Mouse (Mus musculus): ENCODE data around the gene Tec.

Tec gene

GRCm38 (mm10) chr5:72791386-72791785 lies 76.9 kb downstream of the Tec start:
- no peak for DNase-seq (ENCODE audit: extremely low read depth, low read depth, low spot score)

GRCm38 (mm10) chr5:72785451-72785850 lies 82.8 kb downstream of the Tec start:
- no peak for DNase-seq (ENCODE audit: extremely low read depth, low read depth, low spot score)

DNA sequence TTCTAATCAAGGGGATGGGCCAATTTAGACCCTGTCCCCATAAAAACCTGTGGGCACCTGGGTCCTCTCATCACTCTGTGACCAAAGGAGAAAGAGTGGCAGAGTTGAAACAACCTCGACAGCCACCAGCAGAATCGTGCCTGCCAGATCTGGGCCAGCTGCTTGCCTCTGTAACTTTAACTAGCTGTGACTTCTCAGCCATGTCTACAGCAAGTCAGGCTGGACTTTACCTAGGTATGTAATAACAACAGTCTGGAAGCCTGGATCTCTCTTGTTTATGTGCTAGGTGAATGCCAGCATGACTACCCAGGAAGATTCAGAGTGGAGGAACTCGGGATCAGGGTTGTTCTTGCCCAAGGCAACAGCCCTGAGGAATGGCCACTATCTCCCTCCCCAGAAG lies 83.6 kb downstream of the Tec start:
- DNase-seq (ENCODE audit: extremely low read depth, low read depth, low spot score) = no peak

DNA sequence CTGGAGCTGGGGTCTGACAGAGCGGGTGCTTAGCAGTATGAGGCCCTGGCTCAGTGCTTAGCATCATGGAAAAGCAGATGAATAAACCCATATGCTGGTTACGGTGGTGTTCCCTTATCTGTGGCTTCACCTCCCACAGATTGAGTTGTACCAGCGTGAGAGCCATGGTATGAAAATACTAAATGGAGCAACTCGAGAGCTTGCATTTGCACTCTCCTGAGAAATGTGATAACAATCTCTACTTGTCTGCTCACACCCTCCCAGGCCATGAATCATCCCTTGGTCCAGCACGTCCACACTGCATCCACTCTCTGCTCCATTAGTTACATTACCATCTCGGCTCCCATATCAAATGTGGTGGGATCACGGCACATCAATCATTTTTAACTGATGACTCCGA lies 84.3 kb downstream of the Tec start:
- DNase-seq (ENCODE audit: extremely low read depth, low read depth, low spot score) = no peak

DNA sequence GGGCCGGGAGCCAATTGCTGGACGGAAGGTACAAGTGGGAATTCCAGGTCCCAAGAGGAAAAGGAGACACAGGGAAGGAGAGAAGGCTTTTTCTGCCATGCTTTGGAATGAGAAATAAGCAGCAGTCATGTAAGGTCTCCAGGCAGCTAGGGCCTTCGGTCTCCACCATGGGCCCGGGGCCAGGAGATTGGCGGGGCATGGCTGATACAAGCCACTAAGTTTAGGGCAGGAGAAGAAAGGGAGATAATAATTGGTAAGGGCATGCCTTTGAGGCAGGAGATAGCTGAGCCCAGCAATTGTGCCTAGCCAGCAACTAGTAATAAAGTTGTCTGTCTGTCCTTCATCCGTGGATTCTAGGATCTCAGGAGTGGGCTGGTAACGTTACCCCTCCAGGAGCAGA lies 85.2 kb downstream of the Tec start:
- no peak for DNase-seq (ENCODE audit: extremely low read depth, low read depth, low spot score)

GRCm38 (mm10) chr5:72781776-72782175 lies 86.5 kb downstream of the Tec start:
- DNase-seq (ENCODE audit: extremely low read depth, low read depth, low spot score) = no peak

- no peak for DNase-seq (ENCODE audit: extremely low read depth, low read depth, low spot score)
These were observed 91.7 kb downstream of the Tec start for GRCm38 (mm10) chr5:72776595-72776994.

DNA sequence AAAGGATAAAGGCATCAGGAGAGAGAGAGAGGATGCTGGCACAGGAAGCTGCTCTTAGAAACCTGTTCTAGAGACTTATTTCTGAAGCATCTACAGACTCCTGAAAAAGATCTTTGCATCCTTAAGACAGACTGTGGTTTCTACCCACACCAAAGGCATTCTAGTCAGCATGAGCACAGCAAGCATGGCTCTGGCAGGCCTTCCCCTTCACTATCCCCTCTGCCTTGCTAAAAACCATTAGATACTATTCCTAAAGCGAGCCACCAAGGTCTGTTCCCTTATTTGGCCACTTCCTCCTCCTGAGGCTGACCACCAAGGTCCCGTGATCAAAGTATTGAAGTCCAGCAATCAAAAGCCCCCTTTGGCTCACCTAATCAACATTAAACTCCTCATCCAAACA lies 92.2 kb downstream of the Tec start:
- no peak for DNase-seq (ENCODE audit: extremely low read depth, low read depth, low spot score)

DNA sequence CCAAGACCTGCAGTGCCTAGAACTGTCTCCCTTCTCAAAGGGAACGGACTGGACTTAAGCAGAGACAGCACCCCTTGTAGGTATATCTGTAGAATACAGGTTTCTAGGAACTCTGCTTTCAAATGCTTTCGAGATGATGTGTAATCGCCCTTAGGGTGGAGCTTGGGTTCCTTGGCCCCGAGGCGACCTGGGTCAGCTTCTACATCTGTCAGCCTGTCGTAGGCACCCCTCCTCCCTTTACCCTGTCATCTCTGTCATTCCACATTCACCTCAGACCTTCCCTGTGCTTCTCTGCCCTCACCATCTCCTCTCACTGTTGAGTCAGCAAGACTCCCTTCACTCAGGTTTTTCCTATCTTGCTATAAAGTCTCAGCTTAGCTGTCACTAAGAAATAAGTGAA lies 98.4 kb downstream of the Tec start:
- DNase-seq (ENCODE audit: extremely low read depth, low read depth, low spot score) = no peak

DNA sequence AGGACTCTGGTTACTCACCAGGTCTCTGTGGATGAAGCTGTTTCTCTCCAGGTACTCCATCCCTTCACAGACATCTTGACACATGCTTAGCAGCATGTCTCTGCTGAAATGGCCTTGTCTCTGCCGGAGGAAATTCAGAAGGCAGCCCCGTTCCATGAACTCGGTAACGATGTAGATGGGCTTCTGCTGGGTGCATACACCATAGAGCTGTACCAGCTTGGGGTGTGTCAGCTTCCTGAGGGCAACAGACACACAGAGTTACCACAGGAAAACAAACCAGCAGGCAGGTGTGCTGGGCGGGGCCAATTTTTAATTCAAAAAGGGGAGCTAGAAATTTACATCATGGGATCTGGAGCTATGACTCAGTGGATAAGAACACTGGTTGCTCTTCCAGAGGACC lies 104.7 kb downstream of the Tec start:
- no peak for DNase-seq (ENCODE audit: extremely low read depth, low read depth, low spot score)

DNA sequence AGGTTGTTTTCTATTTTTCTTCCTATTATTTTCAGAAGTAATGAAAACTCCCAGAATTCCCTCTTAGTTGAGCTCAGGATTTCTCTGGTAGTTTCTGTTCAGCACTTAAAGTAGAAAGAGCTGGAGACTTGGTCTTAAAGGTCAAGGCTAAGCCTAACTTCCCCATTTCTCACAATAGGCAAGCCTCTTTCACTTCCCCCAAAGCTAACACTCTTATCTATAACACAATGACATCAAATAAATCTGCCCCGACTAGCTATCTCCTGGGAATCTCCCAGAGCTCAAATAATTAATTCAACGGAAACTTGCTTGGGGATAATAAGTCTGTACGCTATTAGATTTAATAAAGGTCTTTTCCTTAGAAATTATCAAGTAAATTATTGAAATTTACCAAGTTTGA lies 105.3 kb downstream of the Tec start:
- no peak for DNase-seq (ENCODE audit: extremely low read depth, low read depth, low spot score)

DNA sequence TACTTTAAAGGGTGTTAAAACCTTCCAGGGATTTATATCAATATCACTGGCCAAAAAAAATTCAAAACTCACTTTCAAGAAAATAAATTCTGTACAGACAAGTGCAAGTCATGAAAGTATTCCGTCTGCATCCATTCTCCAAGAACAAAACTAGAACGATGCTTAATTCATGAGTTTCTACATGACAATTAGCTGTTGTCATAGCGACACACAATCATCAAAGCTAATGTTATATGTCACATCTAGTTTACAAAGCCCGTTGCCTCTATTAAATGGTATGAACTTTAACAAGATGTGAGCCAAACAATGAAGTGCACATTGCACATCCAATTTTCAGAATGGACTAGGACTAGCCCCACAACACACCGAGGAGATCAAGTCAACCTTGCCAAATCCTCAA lies 106.5 kb downstream of the Tec start:
- DNase-seq (ENCODE audit: extremely low read depth, low read depth, low spot score) = no peak

DNA sequence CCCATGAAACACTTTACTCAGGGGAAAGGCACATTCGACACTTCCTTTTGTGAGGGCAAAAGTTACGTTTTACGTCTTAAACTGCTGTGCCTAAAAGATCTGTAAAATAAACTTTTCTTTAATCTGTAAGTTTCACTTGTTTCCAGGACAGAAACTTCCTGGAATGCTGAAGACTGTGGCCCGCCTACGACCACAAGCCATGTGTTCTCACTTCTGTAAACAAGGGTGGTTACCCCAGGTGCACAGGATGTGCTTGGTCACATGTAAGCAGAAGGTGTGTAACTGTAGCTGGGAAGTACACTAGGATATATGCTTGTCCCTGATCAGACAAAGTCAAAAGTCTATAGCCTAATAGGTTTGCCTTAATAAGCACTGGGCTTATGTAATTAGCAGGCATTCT lies 107.0 kb downstream of the Tec start:
- no peak for DNase-seq (ENCODE audit: extremely low read depth, low read depth, low spot score)

DNA sequence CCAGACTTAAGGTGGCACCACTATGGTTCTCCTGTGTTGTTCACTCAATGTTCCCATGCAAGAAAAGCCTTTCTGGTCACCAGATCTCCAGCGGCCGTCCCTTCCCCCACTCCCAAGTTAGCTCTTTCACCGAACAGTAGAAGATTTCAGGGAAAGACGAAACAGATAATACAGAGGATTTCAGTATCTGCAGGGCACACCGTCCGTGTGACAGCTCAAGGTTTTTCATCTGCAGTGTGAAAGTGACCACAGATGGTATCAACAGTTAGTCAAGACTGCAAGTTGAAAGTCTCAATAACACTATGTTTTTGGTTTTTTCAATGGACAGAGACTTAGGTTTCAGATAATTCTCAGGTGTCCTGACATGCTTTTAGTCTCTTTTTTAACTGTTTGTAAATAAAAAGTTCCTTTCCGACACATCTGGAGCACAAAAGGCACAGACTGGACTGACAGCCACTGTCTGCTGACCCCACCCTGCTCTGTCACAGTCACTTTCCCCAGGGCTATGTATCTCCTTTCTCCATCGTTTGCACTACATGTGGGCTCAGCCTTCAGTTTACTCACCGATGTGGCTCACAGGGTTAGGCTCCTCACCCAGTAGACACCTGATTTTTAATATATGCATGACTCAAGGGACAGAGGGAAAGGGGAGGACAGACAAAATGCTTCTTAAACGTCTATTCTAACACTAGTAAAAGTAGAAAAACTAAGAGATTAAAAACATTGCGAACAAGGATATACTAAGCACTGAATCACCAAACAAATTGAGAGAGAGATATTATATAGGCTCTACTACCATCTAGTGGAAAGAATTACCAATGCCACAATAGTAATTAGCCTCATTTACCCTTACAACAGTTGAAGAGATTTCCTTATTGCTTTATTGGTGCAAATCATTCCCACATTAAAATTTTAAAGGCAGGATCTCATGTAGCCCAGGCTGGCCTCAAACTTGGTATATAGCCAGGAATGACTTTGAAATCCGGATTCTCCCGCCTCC lies 109.1 kb downstream of the Tec start:
- DNase-seq (ENCODE audit: extremely low read depth, low read depth, low spot score) = no peak

GRCm38 (mm10) chr5:72757155-72757773 lies 111.0 kb downstream of the Tec start:
- no peak for DNase-seq (ENCODE audit: extremely low read depth, low read depth, low spot score)

DNA sequence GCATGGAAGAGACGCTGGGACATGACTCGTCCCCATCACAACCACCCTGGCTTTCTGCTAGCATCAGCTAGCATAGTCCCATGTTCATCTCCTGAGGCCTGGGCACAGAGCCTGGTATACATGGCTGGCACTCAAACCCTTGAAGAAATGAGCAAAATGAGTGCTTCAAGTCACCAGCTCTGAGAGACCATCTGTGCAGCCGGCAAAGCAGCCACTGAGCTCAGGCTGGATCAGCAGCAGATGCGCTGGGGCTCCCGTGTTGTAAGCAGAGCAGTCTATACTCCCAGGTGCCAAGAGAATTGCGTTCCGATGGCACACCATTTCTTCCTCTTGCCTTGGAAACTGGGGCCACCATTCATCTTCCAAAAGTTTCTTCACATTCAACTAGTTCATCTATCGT lies 112.3 kb downstream of the Tec start:
- no peak for DNase-seq (ENCODE audit: extremely low read depth, low read depth, low spot score)

- no peak for DNase-seq (ENCODE audit: extremely low read depth, low read depth, low spot score)
These were observed 113.2 kb downstream of the Tec start for GRCm38 (mm10) chr5:72755035-72755434.

GRCm38 (mm10) chr5:72752585-72752984 lies 115.7 kb downstream of the Tec start, which contains the start of gene Txk:
Txk (minus strand) TSS chr5:72752777.
- no peak for DNase-seq (ENCODE audit: extremely low read depth, low read depth, low spot score)

DNA sequence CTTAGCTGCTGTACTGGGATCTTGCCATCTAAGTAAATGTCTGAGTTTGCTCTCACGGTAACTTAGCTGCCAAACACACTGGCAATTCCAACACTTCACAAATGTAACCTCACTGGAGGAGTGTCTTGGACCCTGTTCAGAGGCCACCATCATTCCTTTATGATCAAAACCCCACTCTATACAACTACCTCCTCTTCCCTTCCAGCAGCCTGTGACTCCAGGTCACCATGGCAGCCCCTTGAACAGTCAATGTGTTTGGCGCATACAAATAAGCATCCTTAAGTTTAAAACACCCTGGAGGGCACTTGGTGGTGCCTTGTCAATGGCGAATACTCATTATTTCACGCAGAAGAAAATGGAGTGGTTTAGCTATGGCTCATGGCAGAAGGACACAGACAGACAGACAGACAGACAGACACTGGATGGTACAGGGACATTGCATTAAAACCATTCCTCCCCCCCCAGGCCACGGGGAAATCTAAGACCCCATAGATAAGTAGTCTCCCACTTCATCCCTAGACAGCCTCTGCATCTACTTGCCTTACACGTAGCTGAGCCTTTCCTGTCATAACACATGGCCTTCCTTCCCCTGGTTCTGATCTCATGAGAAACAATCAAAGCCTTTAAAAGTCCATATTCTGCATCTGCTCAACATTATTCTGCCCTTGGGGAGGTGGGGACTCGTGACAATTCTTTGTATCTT lies 117.1 kb downstream of the Tec start:
- no peak for DNase-seq (ENCODE audit: extremely low read depth, low read depth, low spot score)

- DNase-seq (ENCODE audit: extremely low read depth, low read depth, low spot score) = no peak
These were observed 118.1 kb downstream of the Tec start for GRCm38 (mm10) chr5:72750226-72750625.

DNA sequence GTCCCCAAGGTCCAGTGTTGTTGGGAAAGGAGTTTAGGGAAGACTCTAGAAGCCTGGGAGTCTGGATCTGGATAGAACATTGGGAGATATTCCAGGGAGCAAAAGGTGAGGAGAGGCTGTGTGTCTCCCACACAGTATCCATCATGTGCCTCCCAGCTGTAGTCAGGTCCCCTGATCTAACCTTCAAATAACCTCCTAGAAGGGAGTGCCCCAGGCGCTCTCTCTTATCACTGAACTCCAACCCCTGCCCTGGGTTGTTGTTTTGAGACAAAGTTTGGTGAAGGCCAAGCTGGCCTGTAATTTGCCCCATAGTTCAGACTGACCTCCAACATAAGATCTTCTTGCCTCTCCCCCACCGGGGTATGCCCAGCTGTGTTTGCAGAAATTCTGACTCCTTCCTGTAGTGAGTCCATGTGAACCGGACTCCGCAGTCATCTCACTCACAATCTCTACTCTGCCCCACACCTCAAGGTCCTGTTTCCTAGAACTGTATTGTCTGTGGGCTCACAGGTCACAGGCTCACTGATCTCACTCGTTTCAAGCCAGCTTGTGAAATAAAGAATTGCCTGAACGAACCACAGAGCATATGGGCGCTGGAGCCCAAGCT lies 119.5 kb downstream of the Tec start:
- no peak for DNase-seq (ENCODE audit: extremely low read depth, low read depth, low spot score)

All from fat pad, adult 2 months (tissue).